ENCODE assay signal across 19 mouse cellular contexts in genomic region chr16:96381435-96381834, GRCm38 (mm10).
DNase-seq lines count a peak whose midpoint lies in the region; ATAC-seq and TF ChIP-seq lines count a peak whose summit lies in the region.
"Had no signal": no experiment of that assay in that cellular context is flagged by ENCODE, and none has a peak within 500 bp of the region (broad histone marks: within the 10 kb centered on the region; RNA-seq: fewer than 3 reads in every experiment).

No protein-coding gene starts in this region.

- no peaks in the 10 kb centered on the region for H3K36me3 ChIP-seq in stomach, postnatal 0 days (ENCODE audit: control insufficient read depth, insufficient read depth, low read length)
- H3K36me3 ChIP-seq: G1E had no signal

- DNase-seq in heart, adult 11 months, result peak; percentile 71
- no peak for DNase-seq in heart, postnatal 4 days
- DNase-seq in stomach, postnatal 0 days (ENCODE audit: low spot score), result no peak
- DNase-seq in spleen, adult 18-20 months, result no peak
- DNase-seq: adrenal gland, adult 2 months; adrenal gland, adult 8-10 months; adrenal gland, postnatal 10 days; adrenal gland, postnatal 14 days; adrenal gland, postnatal 25 days; adrenal gland, postnatal 36 days; B cell, adult 2 months; cerebellum, adult 11 months; cerebellum, adult 11-12 months; cerebellum, adult 18-20 months had no signal

- ATAC-seq in stomach, postnatal 0 days (ENCODE audit: low FRiP score, low TSS enrichment), result no peak
- ATAC-seq: activated CD4-positive, CD25-positive, alpha-beta regulatory T cell, adult 4 months; CD4-positive, CD25-positive, alpha-beta regulatory T cell, adult 4 months; Patski had no signal

- 87% methylated on average over 12 of the region's 12 CpGs for WGBS in stomach, postnatal 0 days

- TF ChIP-seq EP300 in stomach, postnatal 0 days (optimal IDR thresholded peaks at IDR 0.05), result no peak

- no peaks in the 10 kb centered on the region for H3K4me1 ChIP-seq in stomach, postnatal 0 days (replicated peaks; ENCODE audit: control insufficient read depth, insufficient read depth)

- no peak overlapping the region for H3K4me2 ChIP-seq in stomach, postnatal 0 days (replicated peaks; ENCODE audit: low read depth)

- H3K27me3 ChIP-seq in stomach, postnatal 0 days (ENCODE audit: control insufficient read depth, insufficient read depth, low read length), result no peaks in the 10 kb centered on the region
- H3K27me3 ChIP-seq: CH12.LX, Patski had no signal

- no peak overlapping the region for H3K4me3 ChIP-seq in stomach, postnatal 0 days (ENCODE audit: low read depth, low read length)

- H3K9ac ChIP-seq in stomach, postnatal 0 days (ENCODE audit: low read length), result no peak overlapping the region

- no peaks in the 10 kb centered on the region for H3K9me3 ChIP-seq in stomach, postnatal 0 days (ENCODE audit: control insufficient read depth, low read length)

- H3K27ac ChIP-seq in stomach, postnatal 0 days (replicated peaks), result 0 out of 2 replicates have a peak overlapping the region, but pooled peaks have one; percentile 35

- no peak for TF ChIP-seq CTCF in stomach, postnatal 0 days (IDR thresholded peaks at IDR 0.05; ENCODE audit: low read depth)
